Mouse (Mus musculus) WW6 (cell line): ENCODE measurements around the gene Pdzd4.

ENCODE experiments used
- DNase-seq: peaks from one replicate; pipeline ENCODE4 v3.0.0-alpha.2; 2013; ENCODE audit warnings: low read depth, low spot score

Pdzd4 gene

DNA sequence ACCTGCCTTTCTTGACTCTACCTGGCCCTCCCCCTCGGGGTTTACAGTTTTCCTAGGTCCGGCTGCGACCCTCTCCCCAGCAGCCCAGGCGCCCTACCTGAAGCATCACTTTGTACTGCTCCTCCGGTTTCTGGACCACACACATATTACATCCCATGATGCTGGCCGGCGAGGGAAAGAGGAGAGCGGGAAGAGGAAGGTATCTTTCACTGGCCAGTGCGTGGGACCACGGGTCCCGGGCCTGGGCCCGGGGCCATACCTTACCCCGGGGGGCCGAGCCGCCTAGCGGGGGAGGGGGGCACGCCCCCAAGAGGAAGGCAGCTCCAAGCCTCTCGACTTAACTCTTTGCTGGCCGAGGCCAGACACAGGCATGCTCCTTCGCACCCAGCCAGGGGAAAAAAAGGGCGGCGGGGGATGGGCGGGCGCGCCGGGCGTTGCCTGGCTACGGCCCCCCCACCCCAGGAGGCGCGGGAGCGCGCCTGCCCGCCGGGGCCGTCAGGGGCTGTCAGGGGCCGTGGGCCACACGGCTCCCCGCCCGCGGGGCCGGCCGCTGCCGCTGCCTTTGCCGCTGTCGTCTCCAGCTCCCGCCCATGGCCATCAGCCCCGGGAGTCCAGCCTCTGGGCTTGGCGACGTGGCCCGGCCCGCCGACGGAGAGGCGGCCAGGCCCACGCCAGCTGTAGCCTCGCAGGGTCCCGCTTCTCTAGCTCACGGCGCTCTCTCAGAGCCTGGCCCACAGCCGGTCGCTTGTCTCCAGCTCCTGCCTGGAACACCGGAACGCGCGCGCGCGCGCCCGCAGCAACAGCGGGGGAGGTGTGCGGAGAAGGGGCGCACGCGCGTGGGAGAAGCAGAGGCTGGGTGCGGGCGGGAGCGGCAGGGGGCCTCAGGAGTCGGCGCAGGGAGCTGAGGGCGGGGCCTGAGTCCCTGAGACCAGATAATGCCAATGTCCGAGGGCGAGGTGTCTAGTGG is at the start of gene Pdzd4:
Gene Pdzd4, minus strand, starts transcription at position 785 of the 967 bp plus-strand sequence.
- DNase-seq: no peak

GRCm38 (mm10) chrX:73871956-73872355 is 47.2 kb upstream of the Pdzd4 start:
- DNase-seq: no peak

GRCm38 (mm10) chrX:73871474-73871873 is 46.7 kb upstream of the Pdzd4 start:
- DNase-seq: no peak

- no peak for DNase-seq
Measured at GRCm38 (mm10) chrX:73869334-73869733, 44.6 kb upstream of the Pdzd4 start.

DNA sequence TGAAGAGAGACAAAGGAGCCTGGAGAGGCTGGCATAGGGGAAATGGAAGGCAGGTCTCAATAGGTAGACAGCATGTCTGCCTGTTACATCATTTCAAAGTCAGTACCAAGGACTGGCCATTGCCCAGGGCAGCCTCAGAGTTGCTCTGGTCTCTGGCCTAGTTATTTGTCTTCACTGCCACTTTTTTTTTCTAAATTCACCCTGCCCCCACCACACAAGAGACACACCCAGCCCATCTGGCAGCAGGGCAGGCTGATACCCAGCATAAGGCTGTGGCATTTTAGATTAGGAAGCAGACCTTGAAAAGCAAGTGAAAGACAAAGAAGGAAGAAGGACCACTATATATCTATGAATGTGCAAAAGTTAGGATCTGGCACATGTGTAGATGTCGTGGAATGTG is 43.1 kb upstream of the Pdzd4 start:
- DNase-seq: no peak

GRCm38 (mm10) chrX:73867256-73867655 is 42.5 kb upstream of the Pdzd4 start:
- no peak for DNase-seq

DNA sequence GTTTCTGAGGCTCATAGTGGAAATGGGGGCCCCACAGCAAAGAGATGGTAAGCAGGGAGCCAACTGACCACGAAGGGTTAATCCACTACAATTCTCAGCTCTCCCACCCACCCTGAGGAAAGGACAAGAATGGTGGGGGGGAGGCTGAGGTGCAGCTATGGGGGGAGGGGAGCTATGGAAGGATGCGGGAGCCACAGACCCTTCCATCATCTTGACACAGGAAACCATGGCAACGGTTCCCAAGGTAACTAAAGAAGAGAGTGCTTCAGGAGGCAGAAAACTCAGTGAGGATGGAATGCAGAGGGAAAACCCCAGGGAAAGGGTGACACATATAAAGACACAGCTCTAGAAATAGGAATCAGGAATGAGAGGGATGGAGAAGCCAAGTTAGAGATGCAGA is 39.9 kb upstream of the Pdzd4 start:
- DNase-seq: no peak

GRCm38 (mm10) chrX:73855087-73855408 is 30.3 kb upstream of the Pdzd4 start:
- DNase-seq: no peak

DNA sequence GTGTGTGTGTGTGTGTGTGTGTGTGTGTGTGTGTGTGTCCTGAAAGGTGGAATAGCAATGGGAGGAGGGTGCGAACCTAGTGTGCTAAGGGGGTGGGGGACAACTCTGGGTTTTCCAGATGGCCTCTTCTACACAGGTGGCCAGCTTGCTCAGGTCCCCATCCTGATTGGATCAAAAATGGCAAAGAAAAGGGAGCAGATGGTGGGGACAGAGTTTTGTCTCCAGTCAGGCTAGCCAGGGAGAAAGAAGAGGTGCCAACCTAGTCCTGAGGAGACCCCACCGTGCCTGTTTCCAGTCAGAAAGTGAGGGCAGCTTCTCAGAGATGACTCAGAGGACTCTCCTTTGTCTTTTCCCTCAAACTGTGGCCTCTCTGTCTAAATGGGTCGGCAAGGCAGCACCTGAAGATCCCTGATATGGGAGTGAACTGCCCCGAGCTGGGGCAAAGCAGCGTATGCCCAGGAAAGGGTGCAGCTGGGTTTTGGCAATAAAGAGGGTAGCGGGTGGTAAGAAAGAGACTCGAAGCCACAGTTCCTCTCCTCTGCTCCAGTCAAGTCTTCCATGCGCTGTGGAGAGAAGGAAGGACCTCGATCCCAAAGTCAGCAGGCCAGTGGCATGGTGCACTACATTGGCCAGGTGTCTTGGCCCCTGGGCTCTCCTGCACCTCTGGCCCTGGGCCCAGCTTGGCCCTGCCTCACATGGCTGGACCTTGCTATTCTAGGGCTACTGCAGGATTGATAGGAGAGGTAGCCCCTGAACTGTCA is 29.7 kb upstream of the Pdzd4 start:
- DNase-seq: no peak

DNA sequence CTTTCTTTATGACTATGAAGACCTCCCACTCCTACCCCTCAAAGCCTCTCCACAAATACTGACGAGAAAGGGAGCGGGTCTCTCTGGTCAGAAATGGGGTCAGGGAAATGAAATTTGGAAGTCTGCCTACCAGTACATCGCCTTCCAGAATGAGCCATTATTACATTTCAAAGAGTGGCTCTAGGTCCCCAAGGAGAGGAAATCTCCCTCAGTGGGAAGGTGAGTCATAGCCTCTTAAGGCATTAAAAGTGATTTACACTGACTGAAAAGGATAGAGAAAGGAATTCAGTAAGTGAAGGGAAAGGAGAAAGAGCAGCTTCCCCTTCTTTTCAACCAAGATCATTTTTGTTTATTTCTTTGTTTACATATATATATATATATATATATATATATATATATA is 11.9 kb upstream of the Pdzd4 start:
- DNase-seq: no peak

GRCm38 (mm10) chrX:73835731-73836130 is 11.0 kb upstream of the Pdzd4 start:
- DNase-seq: no peak

DNA sequence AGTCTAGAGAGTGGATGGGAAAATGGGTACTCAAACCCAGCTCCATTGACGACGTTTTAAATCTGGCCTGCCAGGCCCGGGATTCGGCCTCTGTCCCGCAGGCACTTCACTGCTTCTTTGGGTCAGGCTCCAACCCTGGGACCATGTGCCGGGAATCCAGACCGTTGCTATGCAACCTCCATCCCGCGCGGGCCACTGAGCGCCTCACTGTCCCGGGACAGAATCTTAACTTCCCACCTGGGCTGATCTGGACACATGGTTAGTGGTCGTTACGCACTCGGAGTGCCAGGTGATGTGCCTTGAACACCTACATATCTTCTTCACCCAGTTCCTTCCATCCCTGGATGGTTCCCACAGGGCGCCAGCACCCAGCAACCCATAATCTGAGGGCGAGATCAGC is 1.0 kb downstream of the Pdzd4 start:
- no peak for DNase-seq

- DNase-seq: no peak
Measured at GRCm38 (mm10) chrX:73816596-73817314, 8.0 kb downstream of the Pdzd4 start.

- no peak for DNase-seq
Measured at GRCm38 (mm10) chrX:73815072-73815471, 9.7 kb downstream of the Pdzd4 start.

- no peak for DNase-seq
Measured at GRCm38 (mm10) chrX:73805814-73806213, 19.0 kb downstream of the Pdzd4 start.

- DNase-seq: peak; percentile 39
Measured at GRCm38 (mm10) chrX:73798502-73798901, 26.3 kb downstream of the Pdzd4 start.

DNA sequence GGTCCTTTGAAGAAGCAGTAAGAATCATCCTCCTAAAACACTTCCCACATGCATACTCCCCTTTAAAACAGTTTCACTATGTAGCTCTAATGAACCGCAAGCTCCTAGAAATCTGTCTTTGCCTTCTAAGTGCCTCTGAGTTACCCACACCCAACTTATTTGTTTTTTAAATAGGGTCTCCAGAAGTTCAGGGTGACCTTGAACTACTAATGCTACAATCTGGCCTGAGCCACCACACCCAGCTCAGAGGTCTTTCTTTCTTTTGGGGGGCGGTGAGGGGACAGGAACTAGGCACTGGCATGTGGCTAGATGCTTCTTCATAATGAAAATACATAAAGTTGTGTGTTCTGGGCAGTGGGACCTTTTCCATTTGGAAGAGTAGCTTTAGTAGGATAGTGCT is 27.3 kb downstream of the Pdzd4 start:
- no peak for DNase-seq

DNA sequence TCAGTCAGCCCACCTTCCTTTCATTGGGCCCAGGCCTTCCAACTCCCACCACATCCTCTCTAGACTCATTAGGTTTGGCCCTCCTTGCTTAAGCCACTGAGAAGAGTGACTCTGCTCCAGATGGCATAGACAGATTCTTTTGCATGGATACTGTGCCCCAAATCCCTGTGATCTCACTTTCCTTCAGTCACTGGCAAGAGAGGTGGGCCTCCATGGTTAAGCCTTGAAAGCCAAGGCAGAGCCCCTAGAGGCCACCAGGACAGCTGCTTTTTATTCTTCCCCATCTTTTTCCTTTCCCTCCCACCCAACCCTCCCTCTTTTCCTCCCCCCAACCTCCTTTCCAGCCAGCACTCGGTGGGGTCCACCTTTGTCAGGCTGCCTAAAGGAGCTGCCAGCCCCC is 31.3 kb downstream of the Pdzd4 start:
- no peak for DNase-seq

- DNase-seq: no peak
Measured at GRCm38 (mm10) chrX:73793039-73793438, 31.7 kb downstream of the Pdzd4 start.

DNA sequence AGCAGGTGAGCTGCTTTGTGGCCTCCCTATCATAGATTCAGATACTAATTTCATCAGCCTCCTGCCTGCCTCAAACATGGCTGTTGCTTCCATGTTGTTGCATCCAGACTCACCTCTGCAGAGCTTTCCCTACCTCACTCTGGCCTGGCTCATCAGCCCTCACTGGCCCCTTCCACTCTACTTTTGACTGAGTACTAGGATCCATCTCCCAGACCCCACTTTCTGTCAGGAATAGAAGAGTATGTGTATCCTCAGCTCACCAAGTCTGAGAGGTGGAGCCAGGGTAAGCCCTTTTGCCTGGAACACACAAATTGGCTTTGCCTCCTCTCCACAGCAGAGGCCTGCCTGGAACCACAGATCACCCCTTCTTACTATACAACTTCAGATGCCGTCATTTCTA is 36.3 kb downstream of the Pdzd4 start:
- DNase-seq: no peak

DNA sequence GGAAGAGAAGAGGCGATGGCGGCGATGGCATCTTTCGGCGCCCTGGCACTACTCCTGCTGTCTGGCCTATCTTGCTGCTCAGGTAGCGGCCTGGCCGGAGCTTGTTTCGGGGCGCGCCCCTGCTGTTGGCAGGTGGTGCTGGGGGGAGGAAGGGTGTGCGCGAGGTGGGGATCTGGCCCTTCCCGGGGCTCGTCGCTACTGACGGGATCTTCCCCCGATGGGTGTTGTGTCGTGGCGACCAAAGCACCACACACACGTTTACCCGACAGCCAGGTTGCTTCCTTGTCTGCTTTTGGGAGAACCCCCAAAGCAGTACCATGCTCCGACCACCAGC is 37.6 kb downstream of the Pdzd4 start:
- DNase-seq: no peak
